Mouse (Mus musculus) 3T3-L1 (cell line): Measurements from ENCODE around the gene Olfr479.
"Not testable (repeated sequence)": the region's sequence is repeated elsewhere in the genome, so short reads cannot be mapped to it uniquely, and the experiment has no call there.

Source experiments
- DNase-seq: peaks from one replicate; pipeline ENCODE4 v3.0.0-alpha.2; 2015; ENCODE audit warnings: low read depth, low spot score

Gene Olfr479

GRCm38 (mm10) chr7:108050393-108050792 lies at the start of gene Olfr479:
Olfr479 (plus strand) TSS chr7:108050693.
- no peak for DNase-seq

- not testable (repeated sequence) for DNase-seq
These were observed 36.2 kb upstream of the Olfr479 start for GRCm38 (mm10) chr7:108014256-108014655.

- no peak for DNase-seq
These were observed 16.6 kb upstream of the Olfr479 start, which contains the start of gene Olfr478 for GRCm38 (mm10) chr7:108033889-108034288. Olfr478 (minus strand) TSS chr7:108033989.

DNA sequence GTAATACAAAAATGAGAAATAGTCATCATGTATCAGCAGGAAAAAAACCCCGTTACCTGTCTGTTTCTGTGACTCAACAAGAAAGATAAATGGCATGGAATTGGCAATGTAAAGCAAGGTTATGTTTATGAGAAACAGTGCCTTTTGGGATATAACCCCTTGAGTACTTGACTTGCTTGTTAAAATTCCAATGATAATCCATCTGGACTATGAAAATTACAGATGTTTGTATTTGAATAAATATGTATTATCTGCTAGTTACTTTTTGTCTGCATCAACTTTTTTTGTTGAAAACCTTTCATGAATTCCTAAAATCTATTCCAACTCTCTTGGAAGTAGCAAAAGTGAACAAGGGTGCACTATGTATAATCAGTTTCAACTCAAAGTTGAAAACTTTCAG lies 16.8 kb downstream of the Olfr479 start, which contains the start of gene Olfr480:
Gene Olfr480, minus strand, starts transcription at position 101 of the 400 bp plus-strand sequence.
- DNase-seq = no peak

DNA sequence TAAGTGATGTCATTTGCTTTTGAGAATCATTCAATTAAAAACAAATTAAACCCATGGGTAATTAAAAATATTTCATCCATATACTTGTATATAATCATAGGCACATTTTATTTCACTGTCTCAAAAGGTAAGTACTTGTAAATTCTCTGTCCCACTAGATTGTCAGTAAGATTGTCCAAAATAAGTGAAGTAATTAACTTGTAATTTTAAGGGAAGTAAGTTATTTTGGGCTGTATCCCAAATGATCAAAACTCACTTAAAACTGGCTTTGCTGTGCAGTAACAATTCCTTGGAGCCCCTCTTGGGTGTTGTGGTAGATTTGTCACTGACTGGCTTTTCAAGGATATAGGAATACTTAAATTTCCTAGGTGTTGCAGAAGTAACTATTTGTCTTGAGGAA lies 29.1 kb downstream of the Olfr479 start, which contains the start of gene Olfr481:
Gene Olfr481, plus strand, starts transcription at position 301 of the 400 bp plus-strand sequence.
- DNase-seq = no peak

DNA sequence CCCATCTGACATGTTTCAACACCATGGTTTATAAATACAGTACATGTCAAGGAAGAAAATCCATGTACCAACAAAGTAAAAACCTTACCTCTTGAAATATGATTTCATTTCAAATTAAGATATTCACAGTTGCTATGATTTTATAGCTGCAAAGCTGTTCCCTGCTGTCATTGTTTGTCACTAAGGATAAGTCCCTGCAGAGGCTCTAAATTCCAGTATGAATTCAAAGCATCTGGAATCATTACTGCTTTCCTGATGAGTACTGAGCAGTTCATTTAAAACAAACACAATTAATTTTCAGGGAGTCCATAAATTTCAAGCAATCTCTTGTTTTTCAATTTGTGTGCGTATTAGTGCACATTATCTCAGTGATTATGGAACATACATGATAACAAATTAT lies 47.0 kb downstream of the Olfr479 start, which contains the start of gene Olfr482:
Gene Olfr482, minus strand, starts transcription at position 101 of the 400 bp plus-strand sequence.
- no peak for DNase-seq

DNA sequence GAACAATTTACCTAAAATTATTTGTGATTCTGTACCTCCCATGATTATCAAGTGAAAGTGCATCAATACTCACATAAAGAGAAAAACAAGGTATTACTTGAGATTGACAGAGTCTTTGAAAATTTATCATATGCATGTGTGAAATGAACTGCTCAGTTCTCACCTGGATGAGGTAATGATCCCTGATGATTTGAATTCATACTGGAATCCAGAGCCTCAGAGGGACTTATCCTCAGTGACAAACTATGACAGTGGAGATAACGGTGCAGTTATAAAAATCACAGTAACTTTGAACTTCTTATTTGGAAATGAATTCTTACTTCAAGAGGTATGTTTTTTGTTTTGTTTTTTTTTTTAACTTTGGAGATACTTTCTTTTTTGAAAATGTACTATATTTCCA lies 50.1 kb downstream of the Olfr479 start, which contains the start of gene Olfr483:
Gene Olfr483, plus strand, starts transcription at position 301 of the 400 bp plus-strand sequence.
- no peak for DNase-seq
